Mouse (Mus musculus) testis, postnatal 10 days (tissue): ENCODE results near the gene Tmem131l.

Experiments used
- DNase-seq: peaks from one replicate; pipeline ENCODE4 v3.0.0; 2021; ENCODE audit warnings: low spot score

Tmem131l gene

GRCm38 (mm10) chr3:84010995-84011663, 28.8 kb downstream of the Tmem131l start:
- no peak for DNase-seq

- DNase-seq: no peak
These were observed 34.0 kb downstream of the Tmem131l start for GRCm38 (mm10) chr3:84005989-84006388.

GRCm38 (mm10) chr3:84004330-84005090, 35.5 kb downstream of the Tmem131l start:
- DNase-seq: no peak

GRCm38 (mm10) chr3:84002433-84003090, 37.4 kb downstream of the Tmem131l start:
- no peak for DNase-seq

GRCm38 (mm10) chr3:83997563-83997962, 42.4 kb downstream of the Tmem131l start:
- no peak for DNase-seq

- no peak for DNase-seq
These were observed 42.9 kb downstream of the Tmem131l start for GRCm38 (mm10) chr3:83997036-83997435.

- DNase-seq: no peak
These were observed 43.9 kb downstream of the Tmem131l start for GRCm38 (mm10) chr3:83996086-83996485.

- DNase-seq: no peak
These were observed 44.6 kb downstream of the Tmem131l start for GRCm38 (mm10) chr3:83995254-83995830.

- DNase-seq: no peak
These were observed 45.6 kb downstream of the Tmem131l start for GRCm38 (mm10) chr3:83994217-83994839.

- DNase-seq: peak; percentile 72
These were observed 46.9 kb downstream of the Tmem131l start for GRCm38 (mm10) chr3:83993089-83993516.

- no peak for DNase-seq
These were observed 48.1 kb downstream of the Tmem131l start for GRCm38 (mm10) chr3:83991691-83992524.

GRCm38 (mm10) chr3:83988214-83988613, 51.8 kb downstream of the Tmem131l start:
- DNase-seq: no peak

GRCm38 (mm10) chr3:83987533-83988112, 52.4 kb downstream of the Tmem131l start:
- no peak for DNase-seq

- no peak for DNase-seq
These were observed 53.2 kb downstream of the Tmem131l start for GRCm38 (mm10) chr3:83986740-83987139.

- no peak for DNase-seq
These were observed 54.5 kb downstream of the Tmem131l start for GRCm38 (mm10) chr3:83985426-83985825.

GRCm38 (mm10) chr3:83984379-83984778, 55.6 kb downstream of the Tmem131l start:
- no peak for DNase-seq

GRCm38 (mm10) chr3:83982821-83983220, 57.2 kb downstream of the Tmem131l start:
- DNase-seq: no peak

GRCm38 (mm10) chr3:83980231-83980872, 59.6 kb downstream of the Tmem131l start:
- no peak for DNase-seq

GRCm38 (mm10) chr3:83978497-83979410, 61.2 kb downstream of the Tmem131l start:
- DNase-seq: no peak
